Mouse (Mus musculus) forebrain, embryonic 15.5 days (tissue): ENCODE data around the gene Sec24a. TPM values are rescaled to one million over a fixed set of nuclear protein-coding genes. Genes with fewer than 3 reads are reported as not detected.
"Not testable (repeated sequence)": the region's sequence is repeated elsewhere in the genome, so short reads cannot be mapped to it uniquely, and the experiment has no call there.

Source experiments
- ATAC-seq: fragments of 200-750 bp; cut with Nextera tagmentation; replicated peaks from 2 replicates; pipeline ENCODE4 v1.8.0; 2017; ENCODE audit warnings: mild to moderate bottlenecking, moderate TSS enrichment, moderate library complexity
- H3K27ac ChIP-seq: fragments of 300-500 bp; sonication (generic); replicated peaks from 2 replicates; pipeline ENCODE4 v1.5.1; 2015; ENCODE audit warnings: mild to moderate bottlenecking, inconsistent platforms
- H3K27me3 ChIP-seq: fragments of 300-500 bp; sonication (generic); 2 replicates; pipeline ENCODE4 v1.6.1; 2015; ENCODE audit warnings: inconsistent platforms
- H3K36me3 ChIP-seq: fragments of 300-500 bp; sonication (generic); 2 replicates; pipeline ENCODE4 v1.6.1; 2015; ENCODE audit warnings: mild to moderate bottlenecking, inconsistent platforms
- H3K4me1 ChIP-seq: fragments of 300-500 bp; sonication (generic); 2 replicates; pipeline ENCODE4 v1.6.1; 2015; ENCODE audit warnings: inconsistent platforms
- H3K4me2 ChIP-seq: fragments of 300-500 bp; sonication (generic); replicated peaks from 2 replicates; pipeline ENCODE4 v1.6.1; 2015; ENCODE audit warnings: mild to moderate bottlenecking, inconsistent platforms
- H3K4me3 ChIP-seq: fragments of 300-500 bp; sonication (generic); 2 replicates; pipeline ENCODE4 v1.5.1; 2015; ENCODE audit warnings: mild to moderate bottlenecking, inconsistent platforms
- H3K9ac ChIP-seq: fragments of 300-500 bp; sonication (generic); replicated peaks from 2 replicates; pipeline ENCODE4 v1.6.1; 2015; ENCODE audit warnings: mild to moderate bottlenecking, inconsistent platforms
- H3K9me3 ChIP-seq: fragments of 300-500 bp; sonication (generic); 2 replicates; pipeline ENCODE4 v1.6.1; 2016; ENCODE audit warnings: inconsistent platforms
- WGBS: fragments of 180-500 bp; shearing (Covaris S2); methylation state at CpG from one replicate; pipeline ENCODE4 v1.1.7; 2015; ENCODE audit warnings: mixed read lengths; 5-methylcytosine and 5-hydroxymethylcytosine counted together
- polyA plus RNA-seq: library from polyadenylated mRNA; unstranded; fragments of >200 nt; fragmentation: Nextera tagmentation; extraction: Ambion mirVana; gene quantifications from 2 replicates; pipeline ENCODE4 v1.2.1, GENCODE M21; 2015

The Sec24a gene
- polyA plus RNA-seq, 1 experiment from 2014 or later = 10.7 TPM

DNA sequence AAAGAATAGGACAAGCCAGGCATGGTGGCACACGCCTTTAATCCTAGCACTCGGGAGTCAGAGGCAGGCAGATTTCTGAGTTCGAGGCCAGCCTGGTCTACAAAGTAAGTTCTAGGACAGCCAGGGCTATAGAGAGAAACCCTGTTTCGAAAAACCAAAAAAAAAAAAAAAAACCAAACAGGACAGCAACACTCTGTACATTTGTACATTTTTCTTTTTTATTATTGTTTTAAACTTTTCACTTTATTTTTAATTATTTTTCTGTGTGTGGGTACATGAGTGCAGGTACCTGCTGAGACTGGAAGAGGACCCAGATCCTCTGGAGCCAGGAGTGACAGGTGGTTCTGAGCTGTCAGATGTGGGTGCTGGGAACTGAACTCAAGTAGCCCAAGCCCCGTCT is 88.0 kb downstream of the Sec24a start:
- Histone ChIP-seq H3K4me1 (no peaks in the 10 kb centered on the region), H3K27me3 (no peaks in the 10 kb centered on the region)
- 80% methylated on average over 5 of the region's 5 CpGs for WGBS

DNA sequence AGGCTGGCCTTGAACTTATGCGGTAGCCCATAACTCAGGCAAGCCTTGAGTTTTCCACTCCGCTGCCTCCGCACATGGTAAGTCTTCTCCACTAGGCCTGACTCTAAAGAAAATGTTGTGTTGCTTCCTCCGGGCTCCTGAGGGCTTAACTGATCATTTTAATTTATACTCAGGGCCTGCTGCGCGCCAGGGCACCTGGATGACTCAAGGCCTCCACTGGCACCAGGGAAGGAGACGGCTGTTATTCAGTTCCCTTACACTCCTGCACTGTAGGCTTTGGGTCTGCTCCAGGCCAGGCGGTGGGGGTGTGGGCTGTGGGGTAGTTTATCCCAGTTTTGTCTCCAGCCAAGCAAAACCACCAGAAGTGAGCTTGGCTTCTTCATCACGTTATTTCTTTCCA is 90.1 kb downstream of the Sec24a start:
- Histone ChIP-seq H3K9ac (no peak overlapping the region), H3K9me3 (no peaks in the 10 kb centered on the region), H3K4me2 (no peak overlapping the region), H3K27ac (no peak overlapping the region), H3K27me3 (no peaks in the 10 kb centered on the region), H3K4me1 (no peaks in the 10 kb centered on the region), H3K4me3 (no peak overlapping the region), H3K36me3 (no peaks in the 10 kb centered on the region)
- 81% methylated on average over 9 of the region's 9 CpGs for WGBS
- ATAC-seq = no peak

More for the DNA sequence above, 88.0 kb downstream of the Sec24a start:
- Histone ChIP-seq H3K9me3 (no peaks in the 10 kb centered on the region), H3K36me3 (no peaks in the 10 kb centered on the region), H3K9ac (no peak overlapping the region), H3K4me2 (no peak overlapping the region), H3K4me3 (no peak overlapping the region), H3K27ac (no peak overlapping the region)
- no peak for ATAC-seq

DNA sequence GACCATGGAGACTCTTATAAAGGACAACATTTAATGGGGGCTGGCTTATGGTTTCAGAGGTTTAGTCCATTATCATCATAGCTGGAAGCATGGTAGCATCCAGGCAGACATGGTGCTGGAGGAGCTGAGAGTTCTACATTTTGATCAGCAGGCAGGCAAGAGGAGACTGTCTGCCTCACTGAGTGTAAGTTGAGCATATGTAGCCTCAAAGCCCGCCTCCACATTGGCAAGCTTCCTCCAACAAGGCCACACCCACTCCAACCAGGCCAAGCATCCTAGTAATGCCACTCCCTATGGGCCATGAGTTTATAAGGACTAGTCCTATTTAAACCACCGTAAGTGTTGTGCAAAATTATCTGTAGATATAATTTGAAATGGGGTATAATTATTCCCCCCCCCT is 92.1 kb downstream of the Sec24a start:
- no peak for ATAC-seq
- Histone ChIP-seq H3K27me3 (no peaks in the 10 kb centered on the region), H3K4me1 (no peaks in the 10 kb centered on the region), H3K36me3 (no peaks in the 10 kb centered on the region), H3K9ac (no peak overlapping the region), H3K27ac (no peak overlapping the region), H3K4me3 (no peak overlapping the region), H3K4me2 (no peak overlapping the region), H3K9me3 (no peaks in the 10 kb centered on the region)
- WGBS = 92% methylated on average over 2 of the region's 2 CpGs

DNA sequence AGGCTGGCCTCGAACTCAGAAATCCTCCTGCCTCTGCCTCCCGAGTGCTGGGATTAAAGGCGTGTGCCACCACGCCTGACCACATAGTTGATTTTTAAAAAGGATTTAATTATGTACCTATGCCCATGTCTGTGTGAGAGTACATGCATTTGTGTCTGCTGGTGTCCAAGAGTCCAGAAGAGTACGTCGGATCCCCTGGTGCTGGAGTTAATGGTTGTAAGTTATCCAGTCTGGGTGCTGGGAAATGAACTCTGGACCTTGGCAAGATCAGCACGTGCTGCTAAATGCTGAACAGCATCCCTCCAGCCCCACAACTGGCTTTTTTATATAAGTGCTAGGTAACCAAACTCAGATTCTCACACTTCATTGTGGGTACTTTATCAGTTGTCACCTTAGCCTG is 92.6 kb downstream of the Sec24a start:
- 91% methylated on average over 7 of the region's 7 CpGs for WGBS
- Histone ChIP-seq H3K9ac (no peak overlapping the region), H3K4me2 (no peak overlapping the region), H3K9me3 (no peaks in the 10 kb centered on the region), H3K36me3 (no peaks in the 10 kb centered on the region), H3K27ac (no peak overlapping the region), H3K4me1 (no peaks in the 10 kb centered on the region), H3K4me3 (no peak overlapping the region), H3K27me3 (no peaks in the 10 kb centered on the region)
- ATAC-seq = no peak

DNA sequence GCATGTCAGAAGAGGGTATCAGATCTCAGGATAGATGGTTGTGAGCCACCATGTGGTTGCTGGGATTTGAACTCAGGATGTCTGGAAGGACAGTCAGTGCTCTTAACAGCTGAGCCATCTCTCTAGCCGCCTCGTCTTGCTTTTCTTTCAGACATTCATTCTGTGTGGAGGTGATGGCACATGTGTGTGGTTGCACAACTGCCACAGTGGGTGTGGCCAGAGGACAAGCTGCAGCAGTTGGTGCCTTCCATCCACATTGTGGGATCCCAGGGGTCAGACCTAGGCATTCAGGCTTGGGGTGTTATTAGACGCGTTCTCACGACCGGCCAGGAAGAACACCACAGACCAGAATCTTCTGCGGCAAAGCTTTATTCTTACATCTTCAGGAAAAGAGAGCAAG is 98.7 kb downstream of the Sec24a start:
- not testable (repeated sequence) for H3K4me3 ChIP-seq, ATAC-seq, H3K27me3 ChIP-seq, H3K36me3 ChIP-seq, H3K9me3 ChIP-seq, H3K27ac ChIP-seq, H3K4me2 ChIP-seq, H3K9ac ChIP-seq, H3K4me1 ChIP-seq
- 90% methylated on average over 7 of the region's 7 CpGs for WGBS

DNA sequence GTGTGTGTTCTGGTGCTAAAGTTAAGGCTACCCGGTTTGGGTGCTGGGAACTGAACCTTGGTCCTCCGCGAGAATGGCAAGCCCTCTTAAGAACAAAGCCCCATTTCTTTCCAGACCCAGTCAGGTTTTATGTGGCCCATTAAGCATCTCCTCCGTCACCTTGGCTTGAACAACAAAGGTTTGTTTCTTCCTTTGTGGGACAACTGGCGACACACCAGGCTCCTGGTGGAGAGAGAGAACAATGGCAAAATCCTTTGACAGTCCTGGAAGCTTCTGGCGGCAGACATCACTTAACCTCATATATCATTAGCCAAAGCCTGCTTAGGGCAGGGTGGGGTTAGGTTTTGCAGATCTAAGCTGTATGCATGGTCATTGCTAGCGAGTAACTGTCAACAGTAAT is 100.8 kb downstream of the Sec24a start:
- no peak for ATAC-seq
- no peak overlapping the region for H3K4me2 ChIP-seq
- H3K9ac ChIP-seq = no peak overlapping the region
- H3K4me1 ChIP-seq = no peaks in the 10 kb centered on the region
- no peak overlapping the region for H3K27ac ChIP-seq
- 70% methylated on average over 7 of the region's 7 CpGs for WGBS
- no peaks in the 10 kb centered on the region for H3K9me3 ChIP-seq
- H3K36me3 ChIP-seq = no peaks in the 10 kb centered on the region
- no peaks in the 10 kb centered on the region for H3K27me3 ChIP-seq
- no peak overlapping the region for H3K4me3 ChIP-seq

DNA sequence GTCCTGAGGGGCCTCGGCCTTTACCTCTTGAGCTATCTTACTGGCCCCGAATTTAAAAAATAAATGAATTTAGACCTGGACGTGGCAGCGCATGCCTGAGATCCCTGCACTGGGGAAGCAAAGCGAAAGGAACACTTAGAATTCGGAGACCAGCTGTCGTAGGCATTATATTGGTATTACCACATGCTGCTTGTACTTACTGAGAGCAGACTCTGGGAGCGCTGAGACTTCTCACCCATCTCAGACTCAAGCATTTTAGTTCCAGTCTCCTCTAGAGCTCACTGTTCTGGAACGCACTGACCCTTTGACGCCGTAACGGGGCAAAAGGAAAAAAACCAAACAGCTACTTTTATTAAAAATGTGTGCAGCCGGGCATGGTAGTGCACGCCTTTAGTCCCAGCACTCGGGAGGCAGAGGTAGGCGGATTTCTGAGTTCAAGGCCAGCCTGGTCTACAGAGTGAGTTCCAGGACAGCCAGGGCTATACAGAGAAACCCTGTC is 101.5 kb downstream of the Sec24a start:
- H3K27ac ChIP-seq = no peak overlapping the region
- WGBS = 88% methylated on average over 16 of the region's 16 CpGs
- H3K27me3 ChIP-seq = no peaks in the 10 kb centered on the region
- H3K4me1 ChIP-seq = no peaks in the 10 kb centered on the region
- no peak overlapping the region for H3K9ac ChIP-seq
- no peak overlapping the region for H3K4me2 ChIP-seq
- ATAC-seq = no peak
- H3K36me3 ChIP-seq = no peaks in the 10 kb centered on the region
- H3K9me3 ChIP-seq = no peaks in the 10 kb centered on the region
- no peak overlapping the region for H3K4me3 ChIP-seq

DNA sequence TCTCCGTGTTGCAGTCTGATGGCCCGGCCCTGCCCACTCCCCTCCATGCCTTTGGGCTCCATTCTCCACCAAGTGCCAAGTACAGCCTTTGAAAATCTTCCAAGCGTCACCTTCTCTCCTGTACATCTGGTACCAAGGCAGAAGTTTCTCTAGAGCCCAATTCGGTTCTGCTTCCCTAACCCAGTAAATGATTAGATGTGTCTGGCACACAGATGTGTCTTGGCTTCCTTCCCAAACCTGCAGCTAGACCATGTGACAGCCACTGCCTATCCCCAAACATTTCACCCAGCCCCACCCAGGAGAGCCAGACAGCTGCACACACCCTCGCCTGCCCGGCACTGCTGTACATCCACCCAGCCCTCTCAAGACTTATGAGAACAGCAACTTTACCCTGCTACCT is 104.7 kb downstream of the Sec24a start:
- Histone ChIP-seq H3K4me1 (no peaks in the 10 kb centered on the region), H3K36me3 (no peaks in the 10 kb centered on the region), H3K4me2 (no peak overlapping the region), H3K27me3 (no peaks in the 10 kb centered on the region), H3K4me3 (no peak overlapping the region), H3K27ac (no peak overlapping the region), H3K9me3 (no peaks in the 10 kb centered on the region), H3K9ac (no peak overlapping the region)
- WGBS = 67% methylated on average over 6 of the region's 6 CpGs
- no peak for ATAC-seq

DNA sequence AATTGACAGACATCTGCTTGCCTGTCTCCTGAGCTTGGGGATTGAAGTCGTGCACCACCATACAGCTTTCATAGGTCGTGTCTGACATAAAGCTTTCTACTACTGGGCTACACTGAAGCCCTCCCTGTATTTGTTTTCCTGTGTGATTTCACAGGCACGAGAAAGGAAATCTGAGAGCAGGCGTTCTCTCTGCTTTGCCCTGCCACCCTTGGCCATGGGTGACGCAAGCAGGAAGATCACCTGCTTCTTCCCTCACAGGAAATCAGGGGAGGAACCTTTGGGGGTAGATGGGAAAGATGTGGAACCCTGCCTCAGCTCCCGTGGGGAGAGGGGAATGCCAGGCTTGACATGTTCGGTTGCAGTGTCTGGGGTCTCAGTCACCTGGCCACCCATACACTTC is 105.1 kb downstream of the Sec24a start:
- H3K9me3 ChIP-seq = no peaks in the 10 kb centered on the region
- H3K4me3 ChIP-seq = no peak overlapping the region
- no peak for ATAC-seq
- WGBS = 74% methylated on average over 7 of the region's 7 CpGs
- no peaks in the 10 kb centered on the region for H3K4me1 ChIP-seq
- no peaks in the 10 kb centered on the region for H3K36me3 ChIP-seq
- H3K27me3 ChIP-seq = no peaks in the 10 kb centered on the region
- H3K27ac ChIP-seq = no peak overlapping the region
- no peak overlapping the region for H3K9ac ChIP-seq
- no peak overlapping the region for H3K4me2 ChIP-seq

DNA sequence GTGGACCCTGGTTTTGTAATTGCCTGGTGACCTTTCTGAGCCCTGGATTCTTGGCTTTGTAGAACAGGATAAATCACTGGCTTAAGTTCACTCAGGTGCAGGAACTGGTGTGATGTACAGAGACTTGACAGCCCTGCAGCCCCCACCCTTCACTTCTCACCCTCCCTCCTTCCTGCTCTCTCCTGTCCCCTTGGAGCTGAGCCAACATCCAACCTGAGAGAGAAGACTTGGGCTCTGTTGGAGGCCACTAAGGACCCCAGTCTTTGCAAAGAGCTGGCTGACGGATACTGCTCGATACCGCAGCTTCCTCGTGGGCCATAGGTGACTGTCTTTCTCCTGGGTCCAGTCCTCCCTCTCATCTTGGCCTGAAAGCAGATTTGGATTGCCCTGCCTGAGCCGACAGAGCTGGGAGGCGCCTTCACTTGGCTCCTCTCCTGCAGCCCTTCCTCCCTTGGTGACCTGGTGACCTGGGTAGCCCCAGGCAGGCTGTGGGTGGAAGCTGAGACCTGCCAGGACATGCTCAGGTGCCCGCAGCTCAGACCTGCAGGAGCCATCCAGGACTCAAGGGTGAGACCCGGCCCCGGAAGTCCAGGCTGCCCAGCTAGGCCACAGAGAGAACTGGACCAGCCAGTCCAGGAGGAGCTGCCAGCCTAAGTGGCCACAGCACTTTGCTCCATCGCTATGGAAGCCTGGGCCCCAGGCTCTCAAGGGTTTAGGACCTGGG is 106.5 kb downstream of the Sec24a start:
- Histone ChIP-seq H3K4me2 (no peak overlapping the region), H3K9me3 (no peaks in the 10 kb centered on the region), H3K9ac (no peak overlapping the region), H3K27me3 (no peaks in the 10 kb centered on the region), H3K4me1 (no peaks in the 10 kb centered on the region), H3K4me3 (no peak overlapping the region), H3K27ac (no peak overlapping the region), H3K36me3 (no peaks in the 10 kb centered on the region)
- ATAC-seq = no peak
- WGBS = 82% methylated on average over 10 of the region's 10 CpGs

DNA sequence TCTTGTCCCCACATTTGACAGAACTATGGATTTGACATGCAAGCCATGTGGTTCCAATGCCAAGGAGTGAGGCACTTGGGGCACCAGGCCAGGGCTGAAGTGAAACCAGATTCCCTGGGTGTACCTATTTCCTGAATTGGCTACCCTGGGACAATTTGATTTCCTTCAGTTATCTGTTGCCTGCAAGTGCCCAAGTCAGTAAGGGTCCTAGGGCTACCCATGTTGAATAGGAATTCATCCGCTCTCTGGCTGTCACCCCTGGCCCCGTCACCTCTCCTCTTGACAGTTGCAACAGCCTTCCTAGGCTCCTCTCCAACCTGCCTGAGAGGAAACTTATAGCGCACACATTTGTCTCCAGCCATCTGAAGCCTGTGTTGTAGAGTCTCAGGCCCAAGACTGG is 108.5 kb downstream of the Sec24a start:
- WGBS = 90% methylated on average over 3 of the region's 3 CpGs
- Histone ChIP-seq H3K27ac (no peak overlapping the region), H3K27me3 (peaks cover 11% of the 10 kb centered on the region), H3K36me3 (no peaks in the 10 kb centered on the region), H3K4me3 (no peak overlapping the region), H3K4me1 (peaks cover 14% of the 10 kb centered on the region), H3K9me3 (no peaks in the 10 kb centered on the region), H3K9ac (no peak overlapping the region), H3K4me2 (no peak overlapping the region)
- ATAC-seq = no peak

DNA sequence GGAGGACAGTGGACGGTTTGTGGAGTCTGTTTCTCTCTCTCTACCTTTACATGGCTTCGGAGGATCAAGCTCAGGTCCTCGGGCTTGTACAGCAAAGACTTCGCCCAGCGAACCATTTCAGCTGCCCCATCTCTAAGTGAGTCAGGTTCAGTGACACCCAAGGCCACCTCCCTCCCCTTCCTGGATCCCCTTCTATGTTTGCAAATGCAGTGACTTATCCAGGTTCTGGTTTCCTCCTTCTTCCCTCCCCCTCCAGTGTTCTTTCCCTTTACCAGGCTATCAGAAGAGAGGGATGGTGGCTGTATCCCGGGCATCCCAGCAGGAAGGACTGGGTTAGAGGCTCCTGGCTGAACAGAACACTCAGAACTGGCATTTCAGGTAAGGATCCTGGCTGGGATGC is 109.7 kb downstream of the Sec24a start:
- H3K9ac ChIP-seq = no peak overlapping the region
- WGBS = 91% methylated on average over 6 of the region's 6 CpGs
- H3K4me3 ChIP-seq = no peak overlapping the region
- H3K4me2 ChIP-seq = no peak overlapping the region
- no peak overlapping the region for H3K27ac ChIP-seq
- no peaks in the 10 kb centered on the region for H3K36me3 ChIP-seq
- H3K9me3 ChIP-seq = no peaks in the 10 kb centered on the region
- peaks cover 21% of the 10 kb centered on the region for H3K27me3 ChIP-seq
- no peak for ATAC-seq
- H3K4me1 ChIP-seq = peaks cover 19% of the 10 kb centered on the region

DNA sequence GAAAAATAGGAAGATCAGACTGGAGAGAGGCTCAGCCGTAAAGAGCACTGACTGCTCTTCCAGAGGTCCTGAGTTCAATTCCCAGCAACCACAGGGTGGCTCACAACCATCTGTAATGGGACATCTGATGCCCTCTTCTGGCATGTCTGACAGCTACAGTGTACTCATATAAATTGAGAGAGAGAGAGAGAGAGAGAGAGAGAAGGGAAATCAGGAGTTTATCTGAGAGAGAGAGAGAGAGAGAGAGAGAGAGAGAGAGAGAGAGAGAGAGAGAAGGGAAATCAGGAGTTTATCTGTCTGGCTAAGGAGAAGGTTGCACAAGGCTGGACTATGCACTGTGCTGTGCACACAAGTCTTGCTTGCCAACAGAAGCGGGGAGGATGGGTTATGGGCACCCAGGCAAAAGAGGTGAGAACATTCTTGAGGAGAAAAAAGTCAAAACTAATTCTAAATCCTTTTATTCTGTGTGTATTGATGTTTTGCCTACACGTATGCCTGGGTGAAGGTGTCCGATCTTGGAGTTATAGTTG is 110.5 kb downstream of the Sec24a start:
- no peak for ATAC-seq
- 90% methylated on average over 4 of the region's 4 CpGs for WGBS
- H3K9ac ChIP-seq = no peak overlapping the region

More for the DNA sequence above, 110.5 kb downstream of the Sec24a start:
- Histone ChIP-seq H3K27ac (no peak overlapping the region), H3K4me3 (no peak overlapping the region), H3K4me1 (peaks cover 24% of the 10 kb centered on the region), H3K4me2 (no peak overlapping the region), H3K27me3 (peaks cover 21% of the 10 kb centered on the region), H3K9me3 (no peaks in the 10 kb centered on the region), H3K36me3 (no peaks in the 10 kb centered on the region)
